In the genomic region with DNA sequence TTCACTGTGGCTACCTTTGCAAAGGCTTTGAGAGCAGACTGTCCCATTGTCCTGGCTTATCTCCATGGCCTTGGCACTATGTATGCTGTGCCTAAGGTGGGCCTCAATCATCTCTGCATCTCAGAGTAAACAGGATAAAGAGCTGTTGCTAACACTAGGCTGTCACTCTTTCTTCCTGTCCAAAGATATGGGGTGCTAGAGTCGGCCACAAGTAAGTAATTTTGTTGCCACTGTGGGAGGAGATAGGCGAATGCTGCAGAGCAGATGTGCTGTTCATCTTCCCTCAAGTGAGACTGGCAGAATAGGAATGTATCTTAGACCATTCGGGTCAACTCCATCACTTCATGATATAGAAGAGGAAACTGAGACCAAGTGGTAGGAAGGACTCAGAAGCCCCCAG, we compare ENCODE assay signal across 36 mouse cellular contexts. TPM values are rescaled to one million over a fixed set of nuclear protein-coding genes. Genes with fewer than 3 reads are reported as not detected.
"Had no signal": no experiment of that assay in that cellular context is flagged by ENCODE, and none has a peak within 500 bp of the region (broad histone marks: within the 10 kb centered on the region; RNA-seq: fewer than 3 reads in every experiment).

No protein-coding gene starts in this region.

- H3K36me3 ChIP-seq: heart, embryonic 10.5 days; heart, embryonic 12.5 days; heart, embryonic 13.5 days; heart, embryonic 15.5 days; hindbrain, embryonic 12.5 days; hindbrain, embryonic 13.5 days; hindbrain, embryonic 15.5 days; intestine, embryonic 15.5 days; kidney, embryonic 15.5 days had no signal

- ATAC-seq: inflammation-experienced regulatory T-cells, adult 6 months; intestine, embryonic 15.5 days; intestine, embryonic 16.5 days; intestine, postnatal 0 days had no signal

- H3K9me3 ChIP-seq: heart, embryonic 10.5 days; heart, embryonic 12.5 days; heart, embryonic 13.5 days; heart, embryonic 15.5 days; hindbrain, embryonic 12.5 days; hindbrain, embryonic 13.5 days; hindbrain, embryonic 15.5 days; intestine, embryonic 15.5 days; kidney, embryonic 15.5 days had no signal

- H3K4me2 ChIP-seq: heart, embryonic 11.5 days; heart, embryonic 12.5 days; heart, embryonic 13.5 days; heart, embryonic 15.5 days; hindbrain, embryonic 12.5 days; hindbrain, embryonic 13.5 days; hindbrain, embryonic 14.5 days; hindbrain, embryonic 15.5 days; intestine, embryonic 15.5 days; kidney, embryonic 15.5 days had no signal

- H3K4me3 ChIP-seq: heart, embryonic 10.5 days; heart, embryonic 12.5 days; heart, embryonic 13.5 days; heart, embryonic 15.5 days; hindbrain, embryonic 12.5 days; hindbrain, embryonic 13.5 days; hindbrain, embryonic 15.5 days; intestine, embryonic 15.5 days; kidney, embryonic 15.5 days; layer of hippocampus, adult 2 months; left cerebral cortex, adult 2 months had no signal

- H3K27me3 ChIP-seq: heart, embryonic 12.5 days; heart, embryonic 13.5 days; heart, embryonic 15.5 days; hindbrain, embryonic 13.5 days; hindbrain, embryonic 15.5 days; intestine, embryonic 15.5 days had no signal

- DNase-seq: heart, postnatal 10 days; heart, postnatal 14 days; heart, postnatal 36 days; heart, postnatal 4 days; kidney, adult 11 months; kidney, adult 18-20 months; kidney, adult 2 months; kidney, adult 8-10 months; kidney, adult 9 months; kidney, postnatal 10 days; kidney, postnatal 14 days; kidney, postnatal 25 days; kidney, postnatal 36 days; kidney, postnatal 4 days; layer of hippocampus, adult 9-11 months; layer of hippocampus, postnatal 36 days had no signal

- H3K4me1 ChIP-seq: heart, embryonic 10.5 days; heart, embryonic 12.5 days; heart, embryonic 13.5 days; heart, embryonic 15.5 days; intestine, embryonic 15.5 days; kidney, embryonic 15.5 days had no signal

- H3K9ac ChIP-seq: heart, embryonic 12.5 days; heart, embryonic 13.5 days; heart, embryonic 15.5 days; hindbrain, embryonic 12.5 days; hindbrain, embryonic 13.5 days; hindbrain, embryonic 14.5 days; hindbrain, embryonic 15.5 days; intestine, embryonic 15.5 days; kidney, embryonic 15.5 days had no signal

- H3K27ac ChIP-seq: heart, embryonic 10.5 days; heart, embryonic 13.5 days; heart, embryonic 15.5 days; hindbrain, embryonic 12.5 days; hindbrain, embryonic 13.5 days; hindbrain, embryonic 14.5 days; hindbrain, embryonic 15.5 days; hindbrain, postnatal 0 days; intestine, embryonic 15.5 days; kidney, embryonic 15.5 days; kidney, postnatal 0 days; layer of hippocampus, adult 2 months; left cerebral cortex, adult 2 months had no signal

RNA-seq across cellular contexts. Expression of a gene that starts 28.0 kb away (rescaled TPM):
- total RNA-seq: hematopoietic stem cell, adult 5-6 weeks had no signal
- polyA plus RNA-seq: heart, embryonic 14.5 days; inflammation-experienced regulatory T-cells, adult 6 months had no signal
